Comparison of ENCODE assay signal across 18 mouse cellular contexts in genomic region chr2:47756248-47756647, GRCm38 (mm10).
A peak's percentile ranks its signal among the peaks of the same experiment; 100 is the strongest.
DNase-seq lines count a peak whose midpoint lies in the region; ATAC-seq lines count a peak whose summit lies in the region.
"Had no signal": no experiment of that assay in that cellular context is flagged by ENCODE, and none has a peak within 500 bp of the region (broad histone marks: within the 10 kb centered on the region; RNA-seq: fewer than 3 reads in every experiment).

No protein-coding gene starts in this region.

- H3K9me3 ChIP-seq in embryonic facial prominence, embryonic 11.5 days (replicated peaks; ENCODE audit: control insufficient read depth, low read length): no peaks in the 10 kb centered on the region
- H3K9me3 ChIP-seq in embryonic facial prominence, embryonic 10.5 days: no peaks in the 10 kb centered on the region
- H3K9me3 ChIP-seq: stomach, embryonic 15.5 days had no signal

- no peak overlapping the region for H3K9ac ChIP-seq in embryonic facial prominence, embryonic 11.5 days (replicated peaks; ENCODE audit: low read length)
- H3K9ac ChIP-seq: liver, postnatal 0 days; stomach, embryonic 15.5 days had no signal

- no peak overlapping the region for H3K4me2 ChIP-seq in embryonic facial prominence, embryonic 11.5 days (ENCODE audit: low read depth, low read length)
- H3K4me2 ChIP-seq: stomach, embryonic 15.5 days had no signal

- H3K4me3 ChIP-seq in embryonic facial prominence, embryonic 11.5 days (ENCODE audit: low read depth, low read length): no peak overlapping the region
- H3K4me3 ChIP-seq in embryonic facial prominence, embryonic 10.5 days: no peak overlapping the region
- H3K4me3 ChIP-seq: erythroblast, embryonic 14.5 days; megakaryocyte, embryonic 14.5 days; stomach, embryonic 15.5 days had no signal

- H3K27me3 ChIP-seq in embryonic facial prominence, embryonic 11.5 days (ENCODE audit: control insufficient read depth, insufficient read depth, low read length): no peaks in the 10 kb centered on the region
- H3K27me3 ChIP-seq in embryonic facial prominence, embryonic 10.5 days (replicated peaks; ENCODE audit: low read depth, poor library complexity, severe bottlenecking): no peaks in the 10 kb centered on the region
- H3K27me3 ChIP-seq: megakaryocyte, embryonic 14.5 days; stomach, embryonic 15.5 days had no signal

- WGBS in embryonic facial prominence, embryonic 11.5 days: 63% methylated on average over 4 of the region's 4 CpGs
- 53% methylated on average over 4 of the region's 4 CpGs for WGBS in embryonic facial prominence, embryonic 10.5 days

- no peaks in the 10 kb centered on the region for H3K36me3 ChIP-seq in embryonic facial prominence, embryonic 11.5 days (replicated peaks; ENCODE audit: control insufficient read depth, insufficient read depth, low read depth, low read length)
- H3K36me3 ChIP-seq in embryonic facial prominence, embryonic 10.5 days (replicated peaks): no peaks in the 10 kb centered on the region
- H3K36me3 ChIP-seq: stomach, embryonic 15.5 days had no signal

- DNase-seq in embryonic facial prominence, embryonic 11.5 days (ENCODE audit: low spot score): peak; percentile 10
- DNase-seq in embryonic facial prominence, embryonic 10.5 days (ENCODE audit: low spot score): no peak
- peak; percentile 4 for DNase-seq in lung, postnatal 10 days
- no peak for DNase-seq in lung, postnatal 4 days
- peak; percentile 23 for DNase-seq in R1 (ENCODE audit: low read depth, low spot score)
- no peak for DNase-seq in ovary, postnatal 14 days (ENCODE audit: low spot score)
- DNase-seq in adrenal gland, adult 18-20 months (ENCODE audit: low spot score in 2 of 2): no peak
- DNase-seq in heart, postnatal 4 days: no peak
- DNase-seq: adrenal gland, postnatal 14 days; cerebellum, adult 2 months; layer of hippocampus, postnatal 36 days; liver; liver, postnatal 0 days had no signal

- no peak overlapping the region for H3K27ac ChIP-seq in embryonic facial prominence, embryonic 11.5 days (replicated peaks; ENCODE audit: low read depth, low read length)
- no peak overlapping the region for H3K27ac ChIP-seq in embryonic facial prominence, embryonic 10.5 days (replicated peaks)
- H3K27ac ChIP-seq: stomach, embryonic 15.5 days had no signal

- ATAC-seq in embryonic facial prominence, embryonic 11.5 days (replicated peaks; ENCODE audit: insufficient number of reproducible peaks, low FRiP score, low TSS enrichment, low read depth): no peak
- ATAC-seq: forebrain, embryonic 16.5 days; liver, postnatal 0 days; midbrain, embryonic 16.5 days had no signal

- H3K4me1 ChIP-seq in embryonic facial prominence, embryonic 11.5 days (ENCODE audit: control insufficient read depth, insufficient read depth, low read length): no peaks in the 10 kb centered on the region
- H3K4me1 ChIP-seq in embryonic facial prominence, embryonic 10.5 days: no peaks in the 10 kb centered on the region
- H3K4me1 ChIP-seq: megakaryocyte, embryonic 14.5 days; stomach, embryonic 15.5 days had no signal

Comparison
In these comparisons a context has a peak if more than half of its experiments do, and no peak if none do; other contexts are left out.
1. DNase-seq: peak in embryonic facial prominence, embryonic 11.5 days (single experiment), lung, postnatal 10 days (single experiment) and R1 (single experiment); none in embryonic facial prominence, embryonic 10.5 days (single experiment), lung, postnatal 4 days (0 of 2), ovary, postnatal 14 days (single experiment), adrenal gland, adult 18-20 months (0 of 2) and heart, postnatal 4 days (single experiment).